Mouse (Mus musculus) ES-E14 (cell line): ENCODE data around the gene Ankrd39. TPM values are rescaled to one million over a fixed set of nuclear protein-coding genes. Genes with fewer than 3 reads are reported as not detected.

Experiments used
- DNase-seq: peaks from one replicate; pipeline ENCODE4 v3.0.0-alpha.2; 2013; ENCODE audit warnings: low read depth, low spot score
- H3K27ac ChIP-seq: 2 replicates; pipeline ENCODE4 v1.5.1; 2012; ENCODE audit warnings: low read depth, mild to moderate bottlenecking, low read length, moderate library complexity, mixed read lengths; ENCODE audit not compliant: poor library complexity, insufficient read depth, severe bottlenecking
- H3K36me3 ChIP-seq: 2 replicates; pipeline ENCODE4 v1.6.1; 2012; ENCODE audit warnings: mild to moderate bottlenecking, low read length, moderate library complexity, mixed read lengths; ENCODE audit not compliant: control insufficient read depth, poor library complexity, insufficient read depth, severe bottlenecking
- H3K4me1 ChIP-seq, 2 experiments: fragments of 150-350 bp in 1 of 2; sonication (generic) in 1 of 2; 2 replicates each; pipeline ENCODE4 v1.6.1; 2012; ENCODE audit warnings: low read length in 2 of 2, mild to moderate bottlenecking in 1 of 2, mixed read lengths in 1 of 2; ENCODE audit not compliant: control insufficient read depth in 2 of 2, insufficient read depth in 2 of 2, poor library complexity in 1 of 2
- H3K4me3 ChIP-seq, 2 experiments: fragments of 150-350 bp in 1 of 2; sonication (generic) in 1 of 2; 2 replicates each; pipeline ENCODE4 v1.5.1; 2012; ENCODE audit warnings: low read length in 2 of 2, low read depth in 1 of 2, mild to moderate bottlenecking in 1 of 2, mixed read lengths in 1 of 2; ENCODE audit not compliant: insufficient read depth in 1 of 2, poor library complexity in 1 of 2, severe bottlenecking in 1 of 2
- H3K9ac ChIP-seq: 2 replicates; pipeline ENCODE4 v1.6.1; 2012; ENCODE audit warnings: low read depth, mild to moderate bottlenecking, low read length, mixed read lengths; ENCODE audit not compliant: poor library complexity, insufficient read depth, severe bottlenecking
- H3K9me3 ChIP-seq: fragments of 150-350 bp; sonication (generic); 2 replicates; pipeline ENCODE4 v1.6.1; 2012; ENCODE audit warnings: low read depth, mild to moderate bottlenecking, low read length; ENCODE audit not compliant: control insufficient read depth, insufficient read depth
- CHD2 ChIP-seq: IDR thresholded peaks from 2 replicates; pipeline ENCODE4 v1.6.1; 2014; ENCODE audit warnings: mild to moderate bottlenecking, low read depth, low read length, inconsistent platforms
- HCFC1 ChIP-seq: IDR thresholded peaks from 2 replicates; pipeline ENCODE4 v1.6.1; 2012; ENCODE audit warnings: low read length, inconsistent platforms, borderline replicate concordance; ENCODE audit not compliant: insufficient read depth
- MAFK ChIP-seq: IDR thresholded peaks from 2 replicates; pipeline ENCODE4 v1.6.1; 2014; ENCODE audit warnings: mild to moderate bottlenecking, low read depth, low read length, inconsistent platforms; ENCODE audit not compliant: insufficient read depth
- ZC3H11A ChIP-seq: IDR thresholded peaks from 2 replicates; pipeline ENCODE4 v1.6.1; 2012; ENCODE audit warnings: low read depth, mild to moderate bottlenecking, inconsistent platforms, low read length, borderline replicate concordance
- ZNF384 ChIP-seq: IDR thresholded peaks from 2 replicates; pipeline ENCODE4 v1.6.1; 2012; ENCODE audit warnings: low read depth, low read length, inconsistent platforms
- in situ Hi-C, 2 experiments: fragments of 600-800 bp; cut with MboI; formaldehyde crosslinking; loops; one replicate each; pipeline ENCODE4 v1.15.1; 2025; ENCODE audit warnings: low sequenced_read_pairs in 2 of 2, inconsistent platforms in 1 of 2; ENCODE audit not compliant: unreplicated experiment in 2 of 2
- total RNA-seq: library from RNA; depleted of rRNA; stranded (reverse); fragments of 300-350 nt; gene quantifications from 2 replicates; pipeline ENCODE4 v1.2.3, GENCODE M21; 2012

The Ankrd39 gene
- total RNA-seq, 1 experiment: 11.3 TPM

DNA sequence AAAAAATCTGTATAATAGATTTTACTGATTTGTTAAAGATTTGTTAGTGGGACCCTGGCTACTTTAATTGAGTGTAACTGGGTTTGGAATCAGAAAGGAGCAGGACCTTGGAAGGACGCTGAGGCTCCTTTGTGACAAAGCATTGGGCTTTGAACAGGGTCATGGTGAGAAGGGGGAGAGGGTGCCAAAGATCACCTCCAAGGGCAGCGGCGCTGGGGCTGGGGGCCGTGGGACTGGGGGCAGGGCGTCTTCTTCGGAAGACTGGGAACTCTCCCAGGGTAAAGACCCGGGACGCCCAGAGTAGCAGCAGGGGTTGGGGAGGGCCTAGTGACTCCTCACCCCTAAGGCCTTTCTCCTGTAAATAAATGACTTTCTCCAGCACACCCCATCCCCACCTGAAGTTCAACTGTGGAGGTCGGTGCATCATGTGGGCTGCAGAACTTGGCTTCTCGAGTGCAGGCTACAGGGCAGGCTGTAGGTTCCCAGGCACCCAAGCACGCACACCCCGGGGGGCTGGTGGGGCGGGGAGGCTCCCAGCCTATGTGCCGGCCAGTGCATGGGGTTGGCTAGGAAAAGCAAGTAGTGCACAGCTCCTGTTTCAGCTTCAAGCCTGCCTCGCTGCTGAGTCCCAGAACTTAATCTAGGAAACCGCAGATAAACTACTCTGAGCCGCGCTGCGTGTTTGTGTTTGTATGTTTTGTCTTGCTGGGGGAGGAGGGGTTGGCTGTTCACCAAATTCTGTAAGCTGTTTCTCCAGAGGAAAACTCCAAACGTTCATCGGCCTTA is 20.8 kb upstream of the Ankrd39 start:
- Histone ChIP-seq H3K4me3 (no peak overlapping the region), H3K9me3 (no peaks in the 10 kb centered on the region), H3K9ac (no peak overlapping the region), H3K4me1 (peaks cover 2 to 28% of the 10 kb centered on the region in 2 experiments; a peak in 2 of 4 replicates), H3K36me3 (no peaks in the 10 kb centered on the region), H3K27ac (no peak overlapping the region)
- TF ChIP-seq CHD2: no peak
- no peak for TF ChIP-seq HCFC1
- TF ChIP-seq MAFK: no peak
- TF ChIP-seq ZC3H11A: no peak
- TF ChIP-seq ZNF384: no peak
- in situ Hi-C loops: no loop called here
- DNase-seq: no peak

DNA sequence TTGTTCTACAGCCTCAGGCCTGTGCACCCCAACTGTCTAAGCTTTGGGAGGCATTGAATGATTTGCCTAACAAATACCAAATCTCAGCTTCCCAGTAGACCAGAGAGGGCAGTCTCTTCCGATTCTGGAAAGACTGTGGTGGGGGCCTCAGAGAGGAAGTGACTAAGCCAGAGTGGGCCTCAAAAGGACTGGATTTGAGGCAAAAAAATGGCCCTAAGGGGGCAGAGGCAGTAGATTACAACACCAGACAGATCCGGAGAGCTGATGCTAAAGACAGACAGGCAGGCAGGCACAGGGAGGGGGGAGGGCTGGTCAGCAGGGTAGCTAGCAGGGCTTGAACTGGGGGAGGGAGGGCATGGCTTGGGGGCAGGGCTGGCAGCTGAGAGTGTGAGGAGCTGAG is 19.2 kb upstream of the Ankrd39 start:
- Histone ChIP-seq H3K9ac (no peak overlapping the region), H3K36me3 (no peaks in the 10 kb centered on the region), H3K27ac (no peak overlapping the region), H3K9me3 (no peaks in the 10 kb centered on the region), H3K4me1 (peaks cover 2 to 31% of the 10 kb centered on the region in 2 experiments; a peak in 2 of 4 replicates), H3K4me3 (no peak overlapping the region)
- DNase-seq: no peak
- TF ChIP-seq HCFC1 (no peak), MAFK (no peak), ZNF384 (no peak)
- in situ Hi-C loops: no loop called here

DNA sequence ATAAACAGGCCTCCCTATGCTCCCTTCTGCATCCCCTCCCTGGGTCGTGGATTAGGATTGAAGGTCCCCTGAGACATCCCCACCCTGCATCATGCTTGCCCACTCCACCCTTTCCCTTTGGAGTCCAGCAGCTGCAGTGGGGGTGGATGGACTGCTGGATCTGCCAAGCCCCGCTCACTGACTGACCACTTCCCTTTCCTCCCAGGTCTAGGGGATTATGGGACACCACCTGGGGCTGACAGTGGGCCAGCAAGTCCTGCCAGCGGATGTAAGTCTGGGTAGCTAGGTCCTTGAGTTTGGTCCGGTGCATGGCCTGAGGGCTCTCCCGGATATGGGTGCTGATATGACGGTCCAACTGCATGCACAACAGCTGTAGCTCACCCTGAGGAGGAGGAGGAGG is 16.9 kb upstream of the Ankrd39 start:
- H3K27ac ChIP-seq: no peak overlapping the region
- H3K4me1 ChIP-seq: peaks cover 0 to 24% of the 10 kb centered on the region in 2 experiments; a peak in 2 of 4 replicates
- no peak for DNase-seq
- TF ChIP-seq ZNF384: no peak
- TF ChIP-seq HCFC1: no peak
- no peak for TF ChIP-seq ZC3H11A
- no peak for TF ChIP-seq CHD2
- no peak for TF ChIP-seq MAFK
- no peak overlapping the region for H3K4me3 ChIP-seq
- in situ Hi-C loops: no loop called here
- H3K9me3 ChIP-seq: no peaks in the 10 kb centered on the region
- no peak overlapping the region for H3K9ac ChIP-seq
- no peaks in the 10 kb centered on the region for H3K36me3 ChIP-seq

DNA sequence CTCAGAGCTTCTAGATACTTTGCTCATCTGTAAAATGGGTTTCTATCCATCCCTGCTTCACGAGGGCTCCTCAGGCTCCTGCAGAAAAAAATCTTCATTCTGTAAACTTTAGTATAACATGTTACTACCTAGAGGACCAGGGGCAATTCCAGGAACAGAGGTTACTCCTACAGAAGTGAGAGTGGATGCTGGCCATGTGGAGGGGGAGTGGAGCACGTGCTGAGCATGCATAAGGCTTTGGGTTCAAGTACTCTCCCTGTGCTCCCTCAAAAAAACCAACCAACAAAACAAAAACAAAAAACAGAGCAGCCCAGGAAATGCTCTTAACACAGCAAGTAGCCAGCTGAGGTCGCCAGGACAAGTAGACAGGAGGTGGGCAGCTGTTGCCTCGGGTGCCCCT is 16.4 kb upstream of the Ankrd39 start:
- no peaks in the 10 kb centered on the region for H3K36me3 ChIP-seq
- DNase-seq: no peak
- TF ChIP-seq ZNF384: no peak
- TF ChIP-seq HCFC1: no peak
- no peak for TF ChIP-seq ZC3H11A
- TF ChIP-seq MAFK: no peak
- TF ChIP-seq CHD2: no peak
- in situ Hi-C loops: no loop called here
- H3K9ac ChIP-seq: no peak overlapping the region
- no peak overlapping the region for H3K27ac ChIP-seq
- H3K4me3 ChIP-seq: no peak overlapping the region
- H3K4me1 ChIP-seq: peaks cover 0 to 23% of the 10 kb centered on the region in 2 experiments; a peak in 2 of 4 replicates
- no peaks in the 10 kb centered on the region for H3K9me3 ChIP-seq

DNA sequence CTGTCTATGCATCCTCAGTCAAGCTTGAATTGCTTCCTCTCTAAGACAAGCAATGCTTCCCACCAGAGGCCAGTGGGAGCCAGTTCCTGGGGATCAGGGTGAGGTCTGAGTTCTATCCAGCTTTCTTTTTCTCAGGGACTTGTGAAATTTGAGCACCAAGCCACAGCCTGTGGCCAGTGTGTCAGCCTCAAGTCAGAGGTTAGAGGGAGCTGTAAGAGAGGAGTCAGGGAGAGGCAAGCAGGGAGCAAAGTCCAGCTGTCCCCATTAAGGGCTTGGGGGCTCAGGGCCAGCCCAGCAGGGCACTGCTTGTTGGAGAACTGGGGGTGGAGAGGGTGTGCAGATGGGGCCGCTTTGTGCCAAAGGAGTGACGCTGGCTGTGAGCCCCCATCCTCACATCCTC is 16.0 kb upstream of the Ankrd39 start:
- H3K4me1 ChIP-seq: peaks cover 0 to 23% of the 10 kb centered on the region in 2 experiments; a peak in 2 of 4 replicates
- no peak overlapping the region for H3K4me3 ChIP-seq
- no peaks in the 10 kb centered on the region for H3K9me3 ChIP-seq
- in situ Hi-C loops: no loop called here
- no peaks in the 10 kb centered on the region for H3K36me3 ChIP-seq
- no peak overlapping the region for H3K9ac ChIP-seq
- TF ChIP-seq HCFC1 (no peak), ZNF384 (no peak), MAFK (no peak), ZC3H11A (no peak), CHD2 (no peak)
- H3K27ac ChIP-seq: no peak overlapping the region
- DNase-seq: no peak
